Mouse (Mus musculus) hindbrain, postnatal 0 days (tissue): ENCODE data around the gene Pdlim7. TPM values are rescaled to one million over a fixed set of nuclear protein-coding genes. Genes with fewer than 3 reads are reported as not detected.

Experiments
- ATAC-seq: fragments of 200-750 bp; cut with Nextera tagmentation; 2 replicates; pipeline ENCODE4 v1.8.0; 2017; ENCODE audit warnings: mild to moderate bottlenecking, moderate TSS enrichment, moderate library complexity
- DNase-seq: peaks from one replicate; pipeline ENCODE4 v3.0.0-alpha.2; 2015; ENCODE audit warnings: low spot score
- H3K27ac ChIP-seq: fragments of 300-500 bp; sonication (generic); 2 replicates; pipeline ENCODE4 v1.5.1; 2014; ENCODE audit warnings: mild to moderate bottlenecking
- H3K27me3 ChIP-seq: fragments of 300-500 bp; sonication (generic); 2 replicates; pipeline ENCODE4 v1.6.1; 2014; ENCODE audit warnings: low read length, mixed read lengths; ENCODE audit not compliant: insufficient read depth
- H3K36me3 ChIP-seq: fragments of 300-500 bp; sonication (generic); 2 replicates; pipeline ENCODE4 v1.6.1; 2014; ENCODE audit warnings: low read length, mixed read lengths; ENCODE audit not compliant: insufficient read depth
- H3K4me1 ChIP-seq: fragments of 300-500 bp; sonication (generic); 2 replicates; pipeline ENCODE4 v1.6.1; 2014; ENCODE audit warnings: antibody characterized with exemption, low read length, mixed read lengths; ENCODE audit not compliant: insufficient read depth
- H3K4me2 ChIP-seq: fragments of 300-500 bp; sonication (generic); 2 replicates; pipeline ENCODE4 v1.6.1; 2014; ENCODE audit warnings: low read depth, mild to moderate bottlenecking, low read length, moderate library complexity, mixed read lengths
- H3K4me3 ChIP-seq: fragments of 300-500 bp; sonication (generic); 2 replicates; pipeline ENCODE4 v1.5.1; 2014; ENCODE audit warnings: low read length
- H3K9ac ChIP-seq: fragments of 300-500 bp; sonication (generic); replicated peaks from 2 replicates; pipeline ENCODE4 v1.6.1; 2014; ENCODE audit warnings: mild to moderate bottlenecking, low read length, moderate library complexity, mixed read lengths
- H3K9me3 ChIP-seq: fragments of 300-500 bp; sonication (generic); 2 replicates; pipeline ENCODE4 v1.6.1; 2016; ENCODE audit warnings: low read length, mixed read lengths
- CTCF ChIP-seq: IDR thresholded peaks from 2 replicates; pipeline ENCODE4 v1.5.1; 2016; ENCODE audit warnings: antibody characterized with exemption, control low read depth, low read depth
- WGBS: fragments of 180-500 bp; shearing (Covaris S2); extraction: QIAGEN DNeasy Blood & Tissue Kit; methylation state at CpG from one replicate; pipeline ENCODE4 v1.1.7; 2014; 5-methylcytosine and 5-hydroxymethylcytosine counted together
- polyA plus RNA-seq: library from polyadenylated mRNA; unstranded; fragments of >200 nt; fragmentation: Nextera tagmentation; extraction: Ambion mirVana; gene quantifications from 2 replicates; pipeline ENCODE4 v1.2.1, GENCODE M21; 2015
- total RNA-seq: library from RNA; depleted of rRNA; stranded (reverse); fragments of >200 nt; gene quantifications from 2 replicates; pipeline ENCODE4 v1.2.3, GENCODE M21; 2014

Pdlim7 gene
- total and polyA plus RNA-seq, 2 experiments from 2014 or later, result 49.9 to 133 TPM

GRCm38 (mm10) chr13:55474621-55475069 is 38.8 kb downstream of the Pdlim7 start:
- H3K36me3 ChIP-seq, result peaks cover 32% of the 10 kb centered on the region
- ATAC-seq, result peak; percentile 46
- DNase-seq, result peak; percentile 89
- no peak for TF ChIP-seq CTCF
- WGBS, result 3% methylated on average over 5 of the region's 5 CpGs
- H3K27me3 ChIP-seq, result no peaks in the 10 kb centered on the region
- H3K9ac ChIP-seq, result 0 out of 2 replicates have a peak overlapping the region, but pooled peaks have one; percentile 9
- H3K27ac ChIP-seq, result peak overlapping the region; percentile 56; the same call in 1 of the 2 replicates
- no peaks in the 10 kb centered on the region for H3K9me3 ChIP-seq
- no peak overlapping the region for H3K4me3 ChIP-seq
- H3K4me2 ChIP-seq, result 0 out of 2 replicates have a peak overlapping the region, but pooled peaks have one; percentile 16
- peaks cover 19% of the 10 kb centered on the region for H3K4me1 ChIP-seq

- Histone ChIP-seq H3K4me3 (no peak overlapping the region), H3K9ac (no peak overlapping the region), H3K9me3 (no peaks in the 10 kb centered on the region), H3K36me3 (peaks cover 25% of the 10 kb centered on the region), H3K4me2 (peak overlapping the region; percentile 23; the same call in 1 of the 2 replicates), H3K27me3 (no peaks in the 10 kb centered on the region), H3K27ac (peak overlapping the region; percentile 52), H3K4me1 (peaks cover 22% of the 10 kb centered on the region)
- ATAC-seq (no peak), DNase-seq (peak; percentile 36)
- 35% methylated on average over 11 of the region's 11 CpGs for WGBS
- TF ChIP-seq CTCF, result peak; percentile 44; the same call in 1 of the 2 replicates
Observed at GRCm38 (mm10) chr13:55473961-55474360, 39.5 kb downstream of the Pdlim7 start.

DNA sequence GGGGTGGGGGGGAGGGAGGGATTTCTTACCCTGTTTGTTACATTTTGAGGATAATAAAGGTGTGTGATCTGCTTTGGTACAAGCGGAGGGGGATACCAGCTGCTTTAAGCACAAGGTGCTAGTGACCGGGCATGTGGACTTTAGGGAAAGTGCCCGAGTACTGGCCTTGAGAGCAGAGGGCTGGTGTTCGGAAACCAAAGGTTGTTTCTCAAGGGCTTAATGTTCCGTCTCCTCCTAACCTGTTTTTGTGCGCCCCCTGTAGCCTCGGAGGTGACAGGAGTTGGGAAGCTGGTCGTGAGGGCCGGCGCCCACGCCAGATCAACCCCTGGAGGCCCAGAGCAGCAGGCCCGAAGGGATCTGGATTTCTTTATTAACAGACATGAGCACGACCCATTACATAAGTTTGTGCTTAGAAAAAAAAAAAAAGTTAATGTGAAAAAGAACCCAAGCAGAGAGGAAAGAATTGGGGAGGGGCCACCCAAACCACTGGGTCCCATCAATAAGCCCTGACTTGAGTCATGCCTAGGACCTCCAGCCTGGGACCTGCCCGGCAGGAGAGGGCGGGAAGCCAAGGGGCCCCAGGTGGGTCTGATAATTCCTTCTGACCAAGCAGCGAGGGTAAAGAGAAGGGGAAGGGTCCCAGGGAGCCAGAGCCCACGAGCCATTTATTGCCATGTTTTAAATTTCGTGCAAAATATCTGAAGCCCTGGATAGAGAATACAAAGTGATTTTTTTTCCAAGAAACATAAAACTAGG is 40.2 kb downstream of the Pdlim7 start:
- Histone ChIP-seq H3K4me2 (peak overlapping the region; percentile 99), H3K9me3 (no peaks in the 10 kb centered on the region), H3K27me3 (no peaks in the 10 kb centered on the region), H3K27ac (peak overlapping the region; percentile 89), H3K4me1 (peaks cover 26% of the 10 kb centered on the region), H3K36me3 (peaks cover 21% of the 10 kb centered on the region), H3K9ac (peak overlapping the region; percentile 75), H3K4me3 (peak overlapping the region; percentile 53)
- ATAC-seq, result no peak
- DNase-seq, result peak; percentile 51
- WGBS, result 20% methylated on average over 18 of the region's 18 CpGs
- TF ChIP-seq CTCF, result peak; percentile 34; the same call in 1 of the 2 replicates

DNA sequence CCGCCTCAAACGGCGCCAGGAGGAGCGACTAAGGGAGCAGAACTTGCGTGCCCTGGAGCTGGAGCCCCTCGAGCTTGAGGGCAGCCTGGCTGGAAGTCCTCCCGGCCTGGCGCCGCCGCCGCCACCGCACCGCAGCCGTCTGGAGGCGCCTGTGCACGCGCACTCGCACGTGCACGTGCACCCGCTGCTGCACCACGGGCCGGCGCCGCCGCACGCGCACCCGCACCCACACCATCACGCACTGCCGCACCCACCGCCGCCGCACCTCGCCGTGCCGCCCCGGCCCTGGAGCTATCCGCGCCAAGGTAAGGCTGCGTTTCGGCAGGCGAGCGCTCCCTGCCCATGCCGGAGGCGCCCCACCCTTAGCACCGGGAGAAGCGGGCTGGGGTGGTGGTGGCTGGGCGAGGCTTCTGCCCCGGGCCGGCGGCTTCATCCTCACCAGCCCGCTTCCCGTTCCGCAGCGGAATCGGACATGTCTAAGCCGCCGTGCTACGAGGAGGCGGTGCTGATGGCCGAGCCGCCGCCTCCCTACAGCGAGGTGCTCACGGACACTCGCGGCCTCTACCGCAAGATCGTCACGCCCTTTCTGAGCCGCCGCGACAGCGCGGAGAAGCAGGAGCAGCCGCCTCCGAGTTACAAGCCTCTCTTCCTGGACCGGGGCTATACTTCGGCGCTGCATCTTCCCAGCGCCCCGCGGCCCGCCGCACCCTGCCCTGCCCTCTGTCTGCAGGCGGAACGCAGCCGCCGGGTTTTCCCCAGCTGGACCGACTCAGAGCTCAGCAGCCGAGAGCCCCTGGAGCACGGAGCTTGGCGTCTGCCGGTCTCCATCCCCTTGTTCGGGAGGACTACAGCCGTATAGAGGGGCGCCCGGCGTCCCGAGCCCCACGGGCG is 41.1 kb downstream of the Pdlim7 start:
- Histone ChIP-seq H3K36me3 (peaks cover 17% of the 10 kb centered on the region), H3K4me3 (peak overlapping the region; percentile 53), H3K9ac (peak overlapping the region; percentile 75), H3K4me1 (peaks cover 26% of the 10 kb centered on the region), H3K4me2 (peak overlapping the region; percentile 99), H3K27me3 (no peaks in the 10 kb centered on the region), H3K9me3 (no peaks in the 10 kb centered on the region), H3K27ac (peak overlapping the region; percentile 89)
- no peak; the same call in 1 of the 2 replicates for TF ChIP-seq CTCF
- under 1% methylated on average over 93 of the region's 103 CpGs for WGBS
- DNase-seq, result peak; percentile 86
- peak; percentile 30 for ATAC-seq

DNA sequence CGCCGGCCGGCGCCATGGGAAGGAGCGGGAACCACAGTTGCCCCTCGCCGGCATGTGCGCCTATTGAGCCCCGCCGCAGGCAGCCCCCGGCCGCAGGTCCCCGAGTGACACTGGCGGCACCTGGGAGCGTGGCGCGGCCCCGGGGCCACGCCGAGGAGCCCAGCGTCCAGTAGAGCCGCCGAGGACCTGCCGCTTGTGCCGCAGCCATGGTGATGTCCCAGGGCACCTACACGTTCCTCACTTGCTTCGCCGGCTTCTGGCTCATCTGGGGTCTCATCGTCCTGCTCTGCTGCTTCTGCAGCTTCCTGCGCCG is 41.7 kb downstream of the Pdlim7 start:
- Histone ChIP-seq H3K27ac (peak overlapping the region; percentile 89), H3K4me1 (peaks cover 26% of the 10 kb centered on the region), H3K4me3 (peak overlapping the region; percentile 53), H3K27me3 (no peaks in the 10 kb centered on the region), H3K36me3 (peaks cover 12% of the 10 kb centered on the region), H3K4me2 (peak overlapping the region; percentile 99), H3K9ac (peak overlapping the region; percentile 75), H3K9me3 (no peaks in the 10 kb centered on the region)
- DNase-seq (no peak), ATAC-seq (peak; percentile 11)
- no peak for TF ChIP-seq CTCF
- WGBS, result 0% methylated on average over 24 of the region's 31 CpGs

DNA sequence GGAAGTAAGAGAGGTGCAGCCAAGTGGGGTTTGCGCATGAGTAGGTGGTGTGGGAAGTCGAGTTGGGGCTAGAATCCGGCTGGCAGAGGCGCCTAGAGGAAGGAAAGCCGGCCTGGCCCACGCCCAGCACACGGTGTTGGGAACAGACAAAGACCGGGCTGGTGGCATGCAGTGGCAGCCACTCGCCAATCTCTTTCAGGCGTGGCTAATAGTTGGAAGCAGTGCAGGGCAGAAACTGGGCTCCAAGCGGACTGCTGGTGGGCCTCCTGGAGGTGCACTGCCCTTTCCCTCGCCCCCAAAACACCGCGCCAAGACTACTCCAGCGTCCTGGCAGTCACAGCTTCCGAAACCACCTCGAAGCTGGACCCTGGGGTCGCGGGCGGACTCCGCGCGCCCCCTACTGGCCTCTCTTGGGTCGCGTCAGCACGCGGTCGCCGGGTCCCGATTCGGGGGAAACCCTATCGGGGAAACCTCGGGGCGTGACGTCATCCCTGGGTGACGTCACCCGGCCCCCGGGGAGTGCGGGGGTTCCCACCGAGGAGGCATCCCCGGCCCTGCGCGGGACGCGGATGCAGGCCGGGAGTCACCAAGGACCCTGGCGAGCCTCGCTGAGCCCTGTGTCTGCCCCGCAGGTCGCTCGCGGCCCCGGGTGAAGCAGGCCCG is 42.2 kb downstream of the Pdlim7 start:
- Histone ChIP-seq H3K9ac (peak overlapping the region; percentile 75), H3K36me3 (peaks cover 8% of the 10 kb centered on the region), H3K4me1 (peaks cover 26% of the 10 kb centered on the region), H3K27ac (peak overlapping the region; percentile 89), H3K9me3 (no peaks in the 10 kb centered on the region), H3K4me3 (peak overlapping the region; percentile 53), H3K4me2 (peak overlapping the region; percentile 99), H3K27me3 (no peaks in the 10 kb centered on the region)
- ATAC-seq (peak; percentile 77), DNase-seq (peak; percentile 93)
- WGBS, result under 1% methylated on average over 53 of the region's 54 CpGs
- peak; percentile 94 for TF ChIP-seq CTCF
